Mouse (Mus musculus) heart, embryonic 14.5 days (tissue): ENCODE results near the gene Rab36. TPM values are rescaled to one million over a fixed set of nuclear protein-coding genes. Genes with fewer than 3 reads are reported as not detected.

Source experiments
- ATAC-seq: fragments of 200-750 bp; cut with Nextera tagmentation; 2 replicates; pipeline ENCODE4 v1.8.0; 2017; ENCODE audit warnings: low read depth, moderate TSS enrichment; ENCODE audit not compliant: insufficient number of reproducible peaks, insufficient read depth, low FRiP score
- H3K27ac ChIP-seq, 2 experiments: fragments of 200-500 bp in 1 of 2; fragments of 300-500 bp in 1 of 2; sonication (generic) in 1 of 2; replicated peaks in 1 of 2; 2 replicates each; pipeline ENCODE4 v1.5.1; 2012 to 2014; ENCODE audit warnings: low read depth in 2 of 2, low read length in 2 of 2, control low read depth in 1 of 2, mild to moderate bottlenecking in 1 of 2, mixed read lengths in 1 of 2; ENCODE audit not compliant: control insufficient read depth in 1 of 2, insufficient read depth in 1 of 2
- H3K27me3 ChIP-seq: fragments of 300-500 bp; sonication (generic); 2 replicates; pipeline ENCODE4 v1.6.1; 2014; ENCODE audit warnings: mild to moderate bottlenecking, low read length, control low read depth; ENCODE audit not compliant: control insufficient read depth, insufficient read depth
- H3K36me3 ChIP-seq: fragments of 300-500 bp; sonication (generic); 2 replicates; pipeline ENCODE4 v1.6.1; 2014; ENCODE audit warnings: mild to moderate bottlenecking, control low read depth, low read length, mixed read lengths; ENCODE audit not compliant: control insufficient read depth, insufficient read depth
- H3K4me1 ChIP-seq, 2 experiments: fragments of 200-500 bp in 1 of 2; fragments of 300-500 bp in 1 of 2; sonication (generic) in 1 of 2; 2 replicates each; pipeline ENCODE4 v1.6.1; 2012 to 2014; ENCODE audit warnings: low read length in 2 of 2, control low read depth in 1 of 2, mixed read lengths in 1 of 2; ENCODE audit not compliant: control insufficient read depth in 2 of 2, insufficient read depth in 2 of 2
- H3K4me2 ChIP-seq: fragments of 300-500 bp; sonication (generic); 2 replicates; pipeline ENCODE4 v1.6.1; 2014; ENCODE audit warnings: mild to moderate bottlenecking, low read length
- H3K4me3 ChIP-seq, 2 experiments: fragments of 200-500 bp in 1 of 2; fragments of 300-500 bp in 1 of 2; sonication (generic) in 1 of 2; 2 replicates each; pipeline ENCODE4 v1.5.1; 2012 to 2014; ENCODE audit warnings: low read length in 2 of 2, mild to moderate bottlenecking in 2 of 2, control low read depth in 1 of 2, low read depth in 1 of 2, moderate library complexity in 1 of 2; ENCODE audit not compliant: control insufficient read depth in 1 of 2, insufficient read depth in 1 of 2
- H3K9ac ChIP-seq: fragments of 300-500 bp; sonication (generic); 2 replicates; pipeline ENCODE4 v1.6.1; 2014; ENCODE audit warnings: mild to moderate bottlenecking, low read length
- H3K9me3 ChIP-seq: fragments of 300-500 bp; sonication (generic); 2 replicates; pipeline ENCODE4 v1.6.1; 2016; ENCODE audit warnings: low read length, control low read depth; ENCODE audit not compliant: control insufficient read depth
- WGBS: fragments of 180-500 bp; shearing (Covaris S2); extraction: QIAGEN DNeasy Blood & Tissue Kit; methylation state at CpG from one replicate; pipeline ENCODE4 v1.1.7; 2014; 5-methylcytosine and 5-hydroxymethylcytosine counted together
- polyA plus RNA-seq: library from polyadenylated mRNA; unstranded; fragments of >200 nt; fragmentation: Nextera tagmentation; extraction: Ambion mirVana; gene quantifications from 2 replicates; pipeline ENCODE4 v1.2.1, GENCODE M21; 2014

The Rab36 gene
- polyA plus RNA-seq, 1 experiment from 2014 or later, result 4.5 TPM

- Histone ChIP-seq H3K4me2 (no peak overlapping the region), H3K9ac (no peak overlapping the region), H3K9me3 (no peaks in the 10 kb centered on the region), H3K4me3 (no peak overlapping the region), H3K4me1 (no peaks in the 10 kb centered on the region), H3K36me3 (no peaks in the 10 kb centered on the region), H3K27me3 (no peaks in the 10 kb centered on the region), H3K27ac (no peak overlapping the region)
- ATAC-seq, result no peak
- WGBS, result 82% methylated on average over 14 of the region's 14 CpGs
These were observed 41.6 kb downstream of the Rab36 start for GRCm38 (mm10) chr10:75078174-75079128.

- Histone ChIP-seq H3K27ac (no peak overlapping the region), H3K4me1 (no peaks in the 10 kb centered on the region), H3K36me3 (no peaks in the 10 kb centered on the region), H3K9ac (no peak overlapping the region), H3K4me3 (no peak overlapping the region), H3K4me2 (no peak overlapping the region), H3K9me3 (0 out of 2 replicates have a peak, but pooled peaks cover 3% of the 10 kb centered on the region), H3K27me3 (0 out of 2 replicates have a peak, but pooled peaks cover 4% of the 10 kb centered on the region)
- ATAC-seq, result no peak
- WGBS, result 95% methylated on average over 1 of the region's 1 CpGs
These were observed 48.5 kb downstream of the Rab36 start for GRCm38 (mm10) chr10:75085330-75085729.

- Histone ChIP-seq H3K4me1 (peaks cover 5 to 8% of the 10 kb centered on the region in 2 experiments), H3K9me3 (0 out of 2 replicates have a peak, but pooled peaks cover 3% of the 10 kb centered on the region), H3K9ac (no peak overlapping the region), H3K27me3 (peaks cover 13% of the 10 kb centered on the region; the same call in 1 of the 2 replicates), H3K4me2 (no peak overlapping the region), H3K36me3 (no peaks in the 10 kb centered on the region), H3K4me3 (no peak overlapping the region), H3K27ac (no peak overlapping the region)
- 85% methylated on average over 4 of the region's 4 CpGs for WGBS
- no peak for ATAC-seq
These were observed 51.6 kb downstream of the Rab36 start for GRCm38 (mm10) chr10:75088471-75088870.

- Histone ChIP-seq H3K9me3 (0 out of 2 replicates have a peak, but pooled peaks cover 3% of the 10 kb centered on the region), H3K36me3 (no peaks in the 10 kb centered on the region), H3K27ac (no peak overlapping the region), H3K4me1 (peaks cover 13 to 20% of the 10 kb centered on the region in 2 experiments), H3K4me2 (no peak overlapping the region), H3K27me3 (peaks cover 34% of the 10 kb centered on the region), H3K4me3 (no peak overlapping the region), H3K9ac (no peak overlapping the region)
- 0 out of 2 replicates have a peak, but pooled peaks have one; percentile 19 for ATAC-seq
- WGBS, result 62% methylated on average over 10 of the region's 10 CpGs
These were observed 54.8 kb downstream of the Rab36 start for GRCm38 (mm10) chr10:75091478-75092152.

- H3K9ac ChIP-seq, result no peak overlapping the region
- 58% methylated on average over 22 of the region's 22 CpGs for WGBS
- peaks cover 28 to 33% of the 10 kb centered on the region in 2 experiments for H3K4me1 ChIP-seq
- H3K4me3 ChIP-seq, result no peak overlapping the region
- no peak overlapping the region for H3K27ac ChIP-seq
- 0 out of 2 replicates have a peak, but pooled peaks have one; percentile 37 for ATAC-seq
- peaks cover 35% of the 10 kb centered on the region for H3K27me3 ChIP-seq
- no peaks in the 10 kb centered on the region for H3K36me3 ChIP-seq
- no peak overlapping the region for H3K4me2 ChIP-seq
- no peaks in the 10 kb centered on the region for H3K9me3 ChIP-seq
These were observed 56.6 kb downstream of the Rab36 start for GRCm38 (mm10) chr10:75093252-75093987.

- no peaks in the 10 kb centered on the region for H3K36me3 ChIP-seq
- no peak overlapping the region for H3K9ac ChIP-seq
- no peak overlapping the region for H3K27ac ChIP-seq
- H3K4me3 ChIP-seq, result no peak overlapping the region
- ATAC-seq, result no peak
- peaks cover 28 to 39% of the 10 kb centered on the region in 2 experiments for H3K4me1 ChIP-seq
- peaks cover 45% of the 10 kb centered on the region for H3K27me3 ChIP-seq
- no peak overlapping the region for H3K4me2 ChIP-seq
- 92% methylated on average over 1 of the region's 1 CpGs for WGBS
- no peaks in the 10 kb centered on the region for H3K9me3 ChIP-seq
These were observed 57.5 kb downstream of the Rab36 start for GRCm38 (mm10) chr10:75094338-75094737.

- ATAC-seq, result no peak
These were observed 58.4 kb downstream of the Rab36 start for GRCm38 (mm10) chr10:75095216-75095615.

More at GRCm38 (mm10) chr10:75095216-75095615, 58.4 kb downstream of the Rab36 start:
- H3K4me3 ChIP-seq, result no peak overlapping the region
- H3K4me2 ChIP-seq, result no peak overlapping the region
- WGBS, result 96% methylated on average over 7 of the region's 7 CpGs
- H3K27me3 ChIP-seq, result peaks cover 44% of the 10 kb centered on the region
- no peaks in the 10 kb centered on the region for H3K36me3 ChIP-seq
- H3K27ac ChIP-seq, result no peak overlapping the region
- no peaks in the 10 kb centered on the region for H3K9me3 ChIP-seq
- H3K4me1 ChIP-seq, result peaks cover 28 to 41% of the 10 kb centered on the region in 2 experiments
- H3K9ac ChIP-seq, result no peak overlapping the region
